Mouse (Mus musculus): ENCODE measurements around the gene Fastkd2. TPM values are rescaled to one million over a fixed set of nuclear protein-coding genes. Genes with fewer than 3 reads are reported as not detected.

Fastkd2 gene
- polyA plus RNA-seq, 1 experiment from 2014 or later, result 13.3 TPM

DNA sequence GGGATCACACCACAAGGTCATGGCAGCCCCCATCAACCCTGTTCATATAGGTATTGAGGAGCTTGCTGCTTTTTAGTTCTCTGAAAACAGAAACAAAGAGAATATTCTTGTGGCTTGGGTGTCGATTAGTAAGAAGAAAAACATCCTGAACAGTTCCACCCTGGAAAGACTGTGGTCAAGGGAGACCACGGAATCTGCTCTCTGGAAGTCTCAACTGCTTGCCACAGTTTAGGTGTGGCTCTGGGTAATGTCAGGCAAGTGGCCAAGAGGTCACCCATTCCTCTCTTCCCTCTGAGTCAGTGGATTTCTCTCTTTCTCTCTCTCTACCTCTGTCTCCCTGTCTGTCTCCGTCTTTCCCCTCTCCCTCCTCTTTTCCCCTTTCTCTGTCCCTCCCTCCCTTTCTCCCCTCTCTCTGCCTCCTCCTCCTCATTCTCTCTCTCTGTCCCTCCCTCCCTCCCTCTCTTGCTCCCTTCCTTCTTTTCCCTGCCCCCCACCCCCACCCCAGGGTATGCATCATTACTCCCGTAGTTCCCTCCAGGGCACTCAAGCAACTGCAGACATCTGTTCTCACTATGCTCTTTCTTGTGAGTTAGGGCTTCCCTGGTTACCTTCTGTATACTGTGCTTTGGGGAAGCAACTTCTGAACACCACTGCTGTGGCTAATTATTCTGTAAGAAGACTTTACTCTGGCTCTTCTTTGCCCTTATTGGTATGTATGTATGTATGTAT lies 46.7 kb downstream of the Fastkd2 start:
- no peaks in the 10 kb centered on the region for H3K36me3 ChIP-seq (ENCODE audit: inconsistent target)
- 46% methylated on average over 4 of the region's 4 CpGs for WGBS (ENCODE audit: missing documents)
- no peak overlapping the region for H3K27ac ChIP-seq
- H3K79me2 ChIP-seq (ENCODE audit: inconsistent target), result no peaks in the 10 kb centered on the region
- H3K4me3 ChIP-seq (ENCODE audit: inconsistent target), result no peak overlapping the region

DNA sequence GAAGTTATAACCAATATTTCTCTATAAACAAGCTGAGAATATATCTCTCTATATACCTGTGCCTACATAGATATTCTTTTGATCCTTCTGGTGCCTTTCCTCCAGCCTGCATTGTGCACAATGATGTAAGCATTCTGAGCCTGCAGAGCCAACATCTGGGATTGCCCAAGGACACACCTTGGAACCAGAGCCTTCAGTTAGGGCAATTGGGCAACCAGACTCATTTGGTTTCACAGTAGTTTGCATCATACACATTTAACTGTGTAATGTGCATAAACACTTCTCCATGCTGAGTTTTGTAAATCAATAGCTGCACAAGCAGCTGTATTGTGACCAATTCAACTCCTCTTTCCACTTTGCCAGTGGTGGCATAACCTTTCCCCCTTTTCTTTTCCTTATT lies 63.9 kb downstream of the Fastkd2 start:
- H3K36me3 ChIP-seq (ENCODE audit: inconsistent target), result no peaks in the 10 kb centered on the region
- H3K4me3 ChIP-seq (ENCODE audit: inconsistent target), result no peak overlapping the region
- H3K27ac ChIP-seq, result no peak overlapping the region
- H3K79me2 ChIP-seq (ENCODE audit: inconsistent target), result no peaks in the 10 kb centered on the region

Other genes with a start within 250 kb of the Fastkd2 start
- not detected in 3 replicates for gene Gm39653, start 114.6 kb upstream of the Fastkd2 start, polyA plus RNA-seq (2018)
- gene Dytn, start 43.7 kb upstream of the Fastkd2 start, polyA plus RNA-seq (2018), result not detected in 3 replicates
- gene Mdh1b, start 296 bp upstream of the Fastkd2 start, polyA plus RNA-seq (2018), result not detected in 3 replicates
- not detected in 3 replicates for gene 4933402D24Rik, start 38.7 kb downstream of the Fastkd2 start, polyA plus RNA-seq (2018)